Comparison of ENCODE assay signal across 8 mouse cellular contexts in genomic region chr15:7090211-7090765, GRCm38 (mm10). TPM values are rescaled to one million over a fixed set of nuclear protein-coding genes. Genes with fewer than 3 reads are reported as not detected.
DNase-seq lines count a peak whose midpoint lies in the region; ATAC-seq lines count a peak whose summit lies in the region.

Lifr (plus strand) TSS chr15:7090614.

- H3K4me3 ChIP-seq in heart, embryonic 14.5 days (ENCODE audit: control insufficient read depth in 1 of 2, insufficient read depth in 1 of 2, low read depth in 1 of 2, low read length in 2 of 2) = no peak within 1 kb of the TSS
- H3K4me3 ChIP-seq in limb, embryonic 11.5 days (ENCODE audit: low read depth, low read length) = no peak within 1 kb of the TSS

- no peaks in the 10 kb centered on the region for H3K36me3 ChIP-seq in heart, embryonic 14.5 days (ENCODE audit: control insufficient read depth, insufficient read depth, low read length)
- H3K36me3 ChIP-seq in limb, embryonic 11.5 days (ENCODE audit: control insufficient read depth, insufficient read depth, low read length) = no peaks in the 10 kb centered on the region

- H3K4me2 ChIP-seq in heart, embryonic 14.5 days (ENCODE audit: low read length) = no peak within 1 kb of the TSS
- H3K4me2 ChIP-seq in limb, embryonic 11.5 days (ENCODE audit: low read depth, severe bottlenecking) = no peak within 1 kb of the TSS

- peaks cover 4% of the 10 kb centered on the region; the same call in 1 of the 2 replicates for H3K27me3 ChIP-seq in heart, embryonic 14.5 days (ENCODE audit: control insufficient read depth, insufficient read depth, low read length)
- H3K27me3 ChIP-seq in limb, embryonic 11.5 days (ENCODE audit: control insufficient read depth, insufficient read depth, low read length) = no peaks in the 10 kb centered on the region

- no peak for DNase-seq in left cerebral cortex, adult 18-20 months (ENCODE audit: low spot score in 2 of 2)
- DNase-seq in left cerebral cortex, adult 9 months (ENCODE audit: low spot score in 2 of 2) = no peak
- no peak for DNase-seq in adrenal gland, postnatal 36 days
- DNase-seq in limb, embryonic 11.5 days (ENCODE audit: low spot score) = no peak
- DNase-seq in ovary, adult 18-20 months (ENCODE audit: low spot score) = no peak
- no peak for DNase-seq in spleen, adult 12 weeks (ENCODE audit: low spot score)
- DNase-seq in ovary, postnatal 36 days (ENCODE audit: low spot score) = no peak

- no peaks in the 10 kb centered on the region for H3K9me3 ChIP-seq in heart, embryonic 14.5 days (ENCODE audit: control insufficient read depth, low read length)
- no peaks in the 10 kb centered on the region for H3K9me3 ChIP-seq in limb, embryonic 11.5 days (ENCODE audit: control insufficient read depth, low read length)

- H3K27ac ChIP-seq in heart, embryonic 14.5 days (replicated peaks in 1 of 2; ENCODE audit: control insufficient read depth in 1 of 2, insufficient read depth in 1 of 2, low read depth in 2 of 2, low read length in 2 of 2) = no peak within 1 kb of the TSS; a peak in 1 of 4 replicates
- no peak within 1 kb of the TSS for H3K27ac ChIP-seq in limb, embryonic 11.5 days (replicated peaks; ENCODE audit: low read depth, low read length)

- WGBS in heart, embryonic 14.5 days = 57% methylated on average over 8 of the region's 8 CpGs
- WGBS in limb, embryonic 11.5 days = 81% methylated on average over 8 of the region's 8 CpGs

- peaks cover 12 to 21% of the 10 kb centered on the region in 2 experiments for H3K4me1 ChIP-seq in heart, embryonic 14.5 days (ENCODE audit: control insufficient read depth in 2 of 2, insufficient read depth in 2 of 2, low read length in 2 of 2)
- no peaks in the 10 kb centered on the region for H3K4me1 ChIP-seq in limb, embryonic 11.5 days (ENCODE audit: control insufficient read depth, insufficient read depth, low read length)

- no peak for ATAC-seq in heart, embryonic 14.5 days (ENCODE audit: insufficient number of reproducible peaks, insufficient read depth, low FRiP score, low read depth)
- no peak; the same call in 1 of the 2 replicates for ATAC-seq in limb, embryonic 11.5 days (ENCODE audit: insufficient number of reproducible peaks, low FRiP score, low TSS enrichment, low read depth)

- no peak within 1 kb of the TSS for H3K9ac ChIP-seq in heart, embryonic 14.5 days (ENCODE audit: low read length)
- H3K9ac ChIP-seq in limb, embryonic 11.5 days (ENCODE audit: low read length) = no peak within 1 kb of the TSS

RNA-seq across cellular contexts. Expression of gene Lifr, which starts in this region (rescaled TPM):
- total RNA-seq in left cerebral cortex, adult 18-20 months (2021) = 10 to 100 TPM; 42.5 to 44.8 TPM
- 10 to 100 TPM; 35.8 to 59.6 TPM for total RNA-seq in adrenal gland, postnatal 36 days (2021)
- 33.4 and 36.4 TPM in 2 replicates for polyA plus RNA-seq in heart, embryonic 14.5 days (2014; fragmentation: Nextera tagmentation; extraction: Ambion mirVana)
- 24.6 and 25.8 TPM in 2 replicates for polyA plus RNA-seq in limb, embryonic 11.5 days (2014; fragmentation: Nextera tagmentation; extraction: Ambion mirVana)
